Mouse (Mus musculus): ENCODE results near the gene Stx3. TPM values are rescaled to one million over a fixed set of nuclear protein-coding genes. Genes with fewer than 3 reads are reported as not detected.

The Stx3 gene
- polyA plus RNA-seq, 1 experiment from 2014 or later = 20.2 TPM

- 52% methylated on average over 5 of the region's 5 CpGs for WGBS
- H3K36me3 ChIP-seq (ENCODE audit: control insufficient read depth, insufficient read depth, low read length) = no peaks in the 10 kb centered on the region
- H3K4me3 ChIP-seq (replicated peaks; ENCODE audit: low read length) = no peak overlapping the region
- peaks cover 17% of the 10 kb centered on the region for H3K4me1 ChIP-seq (ENCODE audit: control insufficient read depth, insufficient read depth, low read length)
- H3K4me2 ChIP-seq (ENCODE audit: low read depth, low read length) = no peak overlapping the region
- H3K9me3 ChIP-seq (replicated peaks; ENCODE audit: control insufficient read depth, low read length) = no peaks in the 10 kb centered on the region
- H3K27me3 ChIP-seq (ENCODE audit: control insufficient read depth, insufficient read depth, low read length) = no peaks in the 10 kb centered on the region
- H3K9ac ChIP-seq (ENCODE audit: low read length) = no peak overlapping the region
- 0 out of 2 replicates have a peak, but pooled peaks have one; percentile 62 for ATAC-seq (ENCODE audit: insufficient read depth, low FRiP score)
- no peak overlapping the region for H3K27ac ChIP-seq (ENCODE audit: low read length)
These were observed 7.4 kb downstream of the Stx3 start for GRCm38 (mm10) chr19:11811688-11812365.

DNA sequence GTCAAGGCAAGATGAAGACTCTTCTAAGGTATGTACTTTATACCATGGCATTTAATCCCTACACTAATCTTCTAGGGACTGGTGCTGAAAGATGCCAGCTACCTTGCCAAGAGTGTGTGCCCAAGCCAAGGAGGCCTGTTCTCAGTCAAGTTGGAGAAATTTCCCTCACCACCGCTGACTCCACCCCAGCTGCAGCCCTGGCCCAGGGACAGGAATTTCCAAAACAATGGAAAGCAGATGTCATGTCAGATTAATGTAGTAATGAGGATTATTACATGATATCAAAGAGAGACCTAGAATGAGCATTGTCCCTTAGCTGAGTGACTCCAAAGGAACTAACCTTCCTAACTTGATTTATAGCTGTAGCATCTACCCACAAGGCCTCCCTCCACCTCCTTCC lies 8.3 kb downstream of the Stx3 start:
- Histone ChIP-seq H3K9me3 (replicated peaks; ENCODE audit: control insufficient read depth, low read length) (no peaks in the 10 kb centered on the region), H3K9ac (ENCODE audit: low read length) (no peak overlapping the region), H3K27me3 (ENCODE audit: control insufficient read depth, insufficient read depth, low read length) (no peaks in the 10 kb centered on the region), H3K27ac (ENCODE audit: low read length) (no peak overlapping the region), H3K4me1 (ENCODE audit: control insufficient read depth, insufficient read depth, low read length) (peaks cover 16% of the 10 kb centered on the region), H3K36me3 (ENCODE audit: control insufficient read depth, insufficient read depth, low read length) (no peaks in the 10 kb centered on the region), H3K4me3 (replicated peaks; ENCODE audit: low read length) (no peak overlapping the region), H3K4me2 (ENCODE audit: low read depth, low read length) (no peak overlapping the region)
- 39% methylated on average over 1 of the region's 1 CpGs for WGBS
- ATAC-seq (ENCODE audit: insufficient read depth, low FRiP score) = no peak

DNA sequence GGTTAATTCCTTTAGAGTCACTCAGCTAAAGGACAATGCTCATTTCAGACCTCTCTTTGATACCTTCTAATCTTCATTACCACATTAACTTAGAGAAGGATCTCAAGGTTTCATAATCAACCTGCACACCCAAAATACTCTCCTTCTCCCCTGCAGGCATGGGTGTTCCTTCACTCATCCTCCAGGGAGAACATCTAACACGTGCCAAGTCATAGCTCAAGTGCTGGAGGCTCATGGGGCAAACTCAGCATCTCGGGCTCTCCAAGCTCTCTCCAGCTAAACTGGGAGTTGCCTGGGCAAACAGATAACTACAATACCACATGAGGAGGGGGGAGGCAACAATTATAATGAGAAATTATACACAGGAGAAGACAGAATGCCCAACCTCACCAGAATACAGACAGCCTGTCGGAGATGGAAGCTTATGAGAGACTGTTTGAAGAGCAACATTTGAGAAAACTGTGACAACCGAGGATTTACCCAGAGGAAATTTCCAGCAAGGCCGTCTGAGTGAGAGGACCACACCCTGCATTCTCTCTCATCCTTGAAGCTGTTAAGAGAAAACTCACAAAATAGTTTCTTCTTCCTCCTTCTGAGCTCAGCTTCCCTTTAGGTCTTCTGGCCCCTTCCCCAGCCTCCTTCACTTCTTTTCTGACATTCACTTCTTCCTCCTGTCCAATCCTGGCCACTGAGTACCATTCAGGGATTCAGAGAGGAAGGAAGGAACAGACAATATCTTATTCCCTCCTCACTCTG lies 9.0 kb downstream of the Stx3 start:
- H3K36me3 ChIP-seq (ENCODE audit: control insufficient read depth, insufficient read depth, low read length) = no peaks in the 10 kb centered on the region
- H3K9me3 ChIP-seq (replicated peaks; ENCODE audit: control insufficient read depth, low read length) = no peaks in the 10 kb centered on the region
- H3K4me2 ChIP-seq (ENCODE audit: low read depth, low read length) = no peak overlapping the region
- no peak overlapping the region for H3K27ac ChIP-seq (ENCODE audit: low read length)
- H3K9ac ChIP-seq (ENCODE audit: low read length) = no peak overlapping the region
- no peaks in the 10 kb centered on the region for H3K27me3 ChIP-seq (ENCODE audit: control insufficient read depth, insufficient read depth, low read length)
- peaks cover 16% of the 10 kb centered on the region for H3K4me1 ChIP-seq (ENCODE audit: control insufficient read depth, insufficient read depth, low read length)
- H3K4me3 ChIP-seq (replicated peaks; ENCODE audit: low read length) = no peak overlapping the region
- no peak for ATAC-seq (ENCODE audit: insufficient read depth, low FRiP score)
- 64% methylated on average over 5 of the region's 5 CpGs for WGBS

GRCm38 (mm10) chr19:11808452-11808851 lies 10.8 kb downstream of the Stx3 start:
- Histone ChIP-seq H3K9ac (ENCODE audit: low read length) (no peak overlapping the region), H3K27ac (ENCODE audit: low read length) (no peak overlapping the region), H3K4me2 (ENCODE audit: low read depth, low read length) (no peak overlapping the region), H3K4me1 (ENCODE audit: control insufficient read depth, insufficient read depth, low read length) (peaks cover 13% of the 10 kb centered on the region), H3K4me3 (replicated peaks; ENCODE audit: low read length) (no peak overlapping the region), H3K36me3 (ENCODE audit: control insufficient read depth, insufficient read depth, low read length) (no peaks in the 10 kb centered on the region), H3K27me3 (ENCODE audit: control insufficient read depth, insufficient read depth, low read length) (no peaks in the 10 kb centered on the region), H3K9me3 (replicated peaks; ENCODE audit: control insufficient read depth, low read length) (no peaks in the 10 kb centered on the region)
- WGBS = 84% methylated on average over 2 of the region's 2 CpGs
- ATAC-seq (ENCODE audit: insufficient read depth, low FRiP score) = no peak

GRCm38 (mm10) chr19:11807822-11808221 lies 11.4 kb downstream of the Stx3 start:
- 61% methylated on average over 6 of the region's 6 CpGs for WGBS
- H3K4me2 ChIP-seq (ENCODE audit: low read depth, low read length) = no peak overlapping the region
- ATAC-seq (ENCODE audit: insufficient read depth, low FRiP score) = no peak
- H3K27me3 ChIP-seq (ENCODE audit: control insufficient read depth, insufficient read depth, low read length) = no peaks in the 10 kb centered on the region
- H3K27ac ChIP-seq (ENCODE audit: low read length) = no peak overlapping the region
- peaks cover 8% of the 10 kb centered on the region; the same call in 1 of the 2 replicates for H3K4me1 ChIP-seq (ENCODE audit: control insufficient read depth, insufficient read depth, low read length)
- no peaks in the 10 kb centered on the region for H3K9me3 ChIP-seq (replicated peaks; ENCODE audit: control insufficient read depth, low read length)
- no peak overlapping the region for H3K9ac ChIP-seq (ENCODE audit: low read length)
- H3K36me3 ChIP-seq (ENCODE audit: control insufficient read depth, insufficient read depth, low read length) = no peaks in the 10 kb centered on the region
- no peak overlapping the region for H3K4me3 ChIP-seq (replicated peaks; ENCODE audit: low read length)

- no peak overlapping the region for H3K27ac ChIP-seq (ENCODE audit: low read length)
- 68% methylated on average over 2 of the region's 2 CpGs for WGBS
- ATAC-seq (ENCODE audit: insufficient read depth, low FRiP score) = no peak
- H3K4me3 ChIP-seq (replicated peaks; ENCODE audit: low read length) = no peak overlapping the region
- no peaks in the 10 kb centered on the region for H3K36me3 ChIP-seq (ENCODE audit: control insufficient read depth, insufficient read depth, low read length)
- H3K27me3 ChIP-seq (ENCODE audit: control insufficient read depth, insufficient read depth, low read length) = no peaks in the 10 kb centered on the region
- no peak overlapping the region for H3K9ac ChIP-seq (ENCODE audit: low read length)
- H3K9me3 ChIP-seq (replicated peaks; ENCODE audit: control insufficient read depth, low read length) = no peaks in the 10 kb centered on the region
- H3K4me2 ChIP-seq (ENCODE audit: low read depth, low read length) = no peak overlapping the region
- H3K4me1 ChIP-seq (ENCODE audit: control insufficient read depth, insufficient read depth, low read length) = peaks cover 8% of the 10 kb centered on the region; the same call in 1 of the 2 replicates
These were observed 12.0 kb downstream of the Stx3 start for GRCm38 (mm10) chr19:11807251-11807650.

DNA sequence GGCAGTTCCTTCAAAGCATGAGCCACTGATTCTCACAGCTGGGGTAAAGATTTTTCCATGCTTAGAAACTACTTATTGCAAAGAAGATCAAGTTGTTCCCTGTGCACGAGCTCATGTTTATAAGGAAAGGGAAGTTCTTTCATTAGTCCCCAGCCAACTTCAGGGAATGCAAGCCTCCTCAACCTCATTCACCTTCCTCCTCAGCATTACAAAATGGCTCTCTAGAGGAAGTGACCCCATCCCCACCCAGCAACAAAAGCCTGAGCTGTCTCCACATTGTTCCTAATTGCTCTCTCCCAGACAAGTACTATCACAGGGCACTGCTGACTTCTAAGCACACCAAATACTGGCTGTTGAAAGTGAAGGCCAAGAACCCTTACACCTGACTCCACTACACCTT lies 14.8 kb downstream of the Stx3 start:
- ATAC-seq (ENCODE audit: insufficient read depth, low FRiP score) = no peak
- Histone ChIP-seq H3K36me3 (ENCODE audit: control insufficient read depth, insufficient read depth, low read length) (no peaks in the 10 kb centered on the region), H3K9me3 (replicated peaks; ENCODE audit: control insufficient read depth, low read length) (no peaks in the 10 kb centered on the region), H3K4me1 (ENCODE audit: control insufficient read depth, insufficient read depth, low read length) (no peaks in the 10 kb centered on the region), H3K27ac (ENCODE audit: low read length) (no peak overlapping the region), H3K4me2 (ENCODE audit: low read depth, low read length) (no peak overlapping the region), H3K4me3 (replicated peaks; ENCODE audit: low read length) (no peak overlapping the region), H3K9ac (ENCODE audit: low read length) (no peak overlapping the region), H3K27me3 (ENCODE audit: control insufficient read depth, insufficient read depth, low read length) (no peaks in the 10 kb centered on the region)
- 52% methylated on average over 1 of the region's 1 CpGs for WGBS

DNA sequence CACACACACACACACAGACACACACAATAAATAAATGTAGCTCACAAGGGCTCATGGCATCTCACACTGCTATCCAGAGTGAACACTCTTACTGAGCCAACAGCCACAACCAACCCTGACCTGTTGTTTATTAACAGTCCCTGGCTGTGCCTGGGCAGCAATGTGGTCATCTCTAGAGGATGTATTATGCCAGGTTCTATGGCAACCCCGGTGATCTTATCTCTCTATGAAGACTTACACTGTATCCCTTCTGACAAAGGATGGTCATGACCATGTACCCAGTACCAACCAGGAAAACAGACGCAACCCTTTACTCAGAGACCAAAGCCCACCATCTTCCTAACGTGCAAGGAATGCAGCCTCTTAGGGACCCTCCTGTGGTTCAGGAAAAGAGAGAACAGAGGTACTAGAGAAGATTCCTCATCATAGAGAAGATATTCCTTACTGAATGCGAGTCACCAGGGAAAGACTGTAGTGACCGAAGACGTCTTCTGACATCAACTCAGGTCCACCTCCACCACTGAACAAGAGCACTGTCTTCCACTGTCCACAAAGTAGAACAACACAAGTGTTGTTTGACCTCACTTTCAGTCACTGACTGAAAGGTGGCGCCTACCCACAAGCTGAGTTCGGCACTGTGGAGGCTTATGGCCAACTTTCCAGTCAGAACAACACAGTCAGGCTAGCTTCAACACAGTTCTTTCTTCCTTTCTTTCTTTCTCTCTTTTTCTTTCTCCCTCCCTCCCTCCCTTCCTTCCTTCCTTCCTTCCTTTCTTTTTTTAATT lies 18.5 kb downstream of the Stx3 start:
- H3K27me3 ChIP-seq (ENCODE audit: control insufficient read depth, insufficient read depth, low read length) = no peaks in the 10 kb centered on the region
- 70% methylated on average over 8 of the region's 8 CpGs for WGBS
- no peak for ATAC-seq (ENCODE audit: insufficient read depth, low FRiP score)
- H3K9me3 ChIP-seq (replicated peaks; ENCODE audit: control insufficient read depth, low read length) = no peaks in the 10 kb centered on the region
- H3K4me1 ChIP-seq (ENCODE audit: control insufficient read depth, insufficient read depth, low read length) = no peaks in the 10 kb centered on the region
- no peaks in the 10 kb centered on the region for H3K36me3 ChIP-seq (ENCODE audit: control insufficient read depth, insufficient read depth, low read length)
- H3K27ac ChIP-seq (ENCODE audit: low read length) = no peak overlapping the region
- H3K4me2 ChIP-seq (ENCODE audit: low read depth, low read length) = no peak overlapping the region
- H3K4me3 ChIP-seq (replicated peaks; ENCODE audit: low read length) = no peak overlapping the region
- H3K9ac ChIP-seq (ENCODE audit: low read length) = no peak overlapping the region

GRCm38 (mm10) chr19:11794447-11794846 lies 24.8 kb downstream of the Stx3 start:
- no peak overlapping the region for H3K27ac ChIP-seq (ENCODE audit: low read length)

More at GRCm38 (mm10) chr19:11794447-11794846, 24.8 kb downstream of the Stx3 start:
- Histone ChIP-seq H3K27me3 (ENCODE audit: control insufficient read depth, insufficient read depth, low read length) (no peaks in the 10 kb centered on the region), H3K36me3 (ENCODE audit: control insufficient read depth, insufficient read depth, low read length) (no peaks in the 10 kb centered on the region), H3K4me3 (replicated peaks; ENCODE audit: low read length) (no peak overlapping the region), H3K4me1 (ENCODE audit: control insufficient read depth, insufficient read depth, low read length) (no peaks in the 10 kb centered on the region), H3K9me3 (replicated peaks; ENCODE audit: control insufficient read depth, low read length) (no peaks in the 10 kb centered on the region), H3K9ac (ENCODE audit: low read length) (no peak overlapping the region), H3K4me2 (ENCODE audit: low read depth, low read length) (no peak overlapping the region)
- no peak for ATAC-seq (ENCODE audit: insufficient read depth, low FRiP score)
- WGBS = 82% methylated on average over 6 of the region's 6 CpGs
